Mouse (Mus musculus) bone marrow, adult 2 months (tissue): ENCODE measurements around the gene Zfp697.

Source experiments
- CTCF ChIP-seq: fragments of 200-500 bp; IDR thresholded peaks from 2 replicates; pipeline ENCODE4 v1.5.1; 2011; ENCODE audit warnings: low read length, control low read depth; ENCODE audit not compliant: control insufficient read depth, insufficient read depth
- POLR2A ChIP-seq: fragments of 200-500 bp; IDR thresholded peaks from 2 replicates; pipeline ENCODE4 v1.6.1; 2011; ENCODE audit warnings: low read depth, mild to moderate bottlenecking, control low read depth, low read length, borderline replicate concordance; ENCODE audit not compliant: control insufficient read depth

DNA sequence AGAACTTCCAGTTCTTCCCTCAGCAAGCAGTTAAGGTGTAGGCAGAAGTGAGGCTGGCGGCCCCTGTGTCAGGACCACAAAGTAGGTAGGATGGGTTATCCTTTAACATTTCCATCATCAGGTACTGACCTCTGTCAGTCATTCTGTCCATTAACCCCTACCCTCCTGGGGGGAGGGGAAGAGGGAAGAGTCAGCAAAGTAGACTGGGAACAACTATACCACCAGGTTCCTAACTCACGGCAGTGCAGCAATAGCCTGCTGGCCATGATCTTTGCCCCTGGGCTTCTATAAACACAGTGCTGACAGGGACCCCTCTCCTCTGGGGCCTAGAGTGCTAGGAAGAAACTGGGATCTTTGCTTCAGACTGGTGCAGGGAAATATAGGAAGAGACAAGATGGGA lies 48.3 kb upstream of the Zfp697 start:
- no peak for TF ChIP-seq CTCF
- no peak for TF ChIP-seq POLR2A
